Mouse (Mus musculus) heart, embryonic 11.5 days (tissue): Measurements from ENCODE around the gene Hspg2. TPM values are rescaled to one million over a fixed set of nuclear protein-coding genes. Genes with fewer than 3 reads are reported as not detected.
A peak's percentile ranks its signal among the peaks of the same experiment; 100 is the strongest.

Experiments
- microRNA-seq: library from miRNA; unstranded; fragments of <30 nt; microRNA quantifications from one replicate; pipeline ENCODE4, GENCODE M21; 2016; ENCODE audit warnings: borderline number of aligned reads
- polyA plus RNA-seq: library from polyadenylated mRNA; unstranded; fragments of >200 nt; fragmentation: Nextera tagmentation; extraction: Ambion mirVana; gene quantifications from 2 replicates; pipeline ENCODE4 v1.2.1, GENCODE M21; 2014

Hspg2 gene
- polyA plus RNA-seq, 1 experiment from 2014 or later, result 55.5 TPM

Small RNA genes lying within 50 kb of the gene (microRNA-seq; reads per million reads assigned to microRNA genes)
- gene Mir7018, result 6.2 reads per million, percentile 42 among the genes with 10 or more reads in this experiment

Other genes with a start within 250 kb of the Hspg2 start
- gene Wnt4, start 191.3 kb upstream of the Hspg2 start, polyA plus RNA-seq, result 2.2 and 2.9 TPM in 2 replicates
- 525 and 599 TPM in 2 replicates for gene Cdc42, start 111.0 kb upstream of the Hspg2 start, polyA plus RNA-seq
- not detected in 2 replicates for gene Cela3a, start 59.0 kb upstream of the Hspg2 start, polyA plus RNA-seq
- not detected in 2 replicates for gene Cela3b, start 38.2 kb upstream of the Hspg2 start, polyA plus RNA-seq
- not detected in 2 replicates for gene 1700013G24Rik, start 15.5 kb upstream of the Hspg2 start, polyA plus RNA-seq
- gene Ldlrad2, start 105.8 kb downstream of the Hspg2 start, polyA plus RNA-seq, result not detected in 2 replicates
- gene Usp48, start 125.0 kb downstream of the Hspg2 start, polyA plus RNA-seq, result 45.0 and 50.1 TPM in 2 replicates
- 3.3 and 5.1 TPM in 2 replicates for gene Rap1gap, start 196.0 kb downstream of the Hspg2 start, polyA plus RNA-seq